Mouse (Mus musculus) left cerebral cortex, adult 9 months (tissue): ENCODE measurements around the gene Hivep3.

ENCODE experiments used
- DNase-seq, 2 experiments: peaks; one replicate each; pipeline ENCODE4 v3.0.0; 2022; ENCODE audit warnings: low spot score in 2 of 2

Hivep3 gene

DNA sequence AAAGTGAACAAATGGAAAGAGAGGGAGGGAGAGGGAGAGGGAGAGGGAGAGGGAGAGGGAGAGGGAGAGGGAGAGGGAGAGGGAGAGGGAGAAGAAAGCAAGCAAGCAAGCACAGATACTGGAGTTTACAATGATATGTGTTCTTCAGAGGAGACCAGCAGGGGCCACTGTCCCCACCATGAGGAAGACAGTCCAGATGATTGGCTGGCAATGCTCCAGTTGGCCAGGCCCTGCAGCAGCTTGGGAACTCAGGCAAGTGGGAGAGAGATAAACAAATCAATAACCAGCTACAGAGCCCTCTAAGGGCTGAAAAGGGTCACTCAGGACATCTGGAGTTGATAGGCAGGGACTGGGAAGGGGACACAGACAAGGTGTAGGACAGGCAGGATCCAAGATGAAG lies 169.7 kb downstream of the Hivep3 start:
- peak in 1 of 2 experiments; percentile 58 for DNase-seq

DNA sequence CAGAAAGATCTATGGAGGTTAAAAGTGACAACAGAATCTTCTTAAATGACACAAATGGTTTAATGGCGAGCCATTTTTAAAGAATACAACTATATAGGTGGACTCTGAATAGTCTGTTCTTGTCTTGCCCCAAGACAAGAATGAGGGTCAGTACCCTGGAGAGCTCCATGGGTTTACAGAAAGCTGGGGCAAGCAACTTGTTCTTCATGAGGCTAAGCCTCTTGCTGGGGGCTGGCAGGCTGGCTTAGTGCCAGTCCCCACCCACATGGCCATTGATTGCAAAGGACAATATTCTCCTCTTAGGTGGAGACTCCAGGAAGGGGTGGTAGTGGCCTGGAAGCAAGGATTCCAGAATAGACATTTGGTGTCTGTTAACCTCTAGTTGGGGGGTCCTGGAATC lies 170.2 kb downstream of the Hivep3 start:
- DNase-seq: no peak

DNA sequence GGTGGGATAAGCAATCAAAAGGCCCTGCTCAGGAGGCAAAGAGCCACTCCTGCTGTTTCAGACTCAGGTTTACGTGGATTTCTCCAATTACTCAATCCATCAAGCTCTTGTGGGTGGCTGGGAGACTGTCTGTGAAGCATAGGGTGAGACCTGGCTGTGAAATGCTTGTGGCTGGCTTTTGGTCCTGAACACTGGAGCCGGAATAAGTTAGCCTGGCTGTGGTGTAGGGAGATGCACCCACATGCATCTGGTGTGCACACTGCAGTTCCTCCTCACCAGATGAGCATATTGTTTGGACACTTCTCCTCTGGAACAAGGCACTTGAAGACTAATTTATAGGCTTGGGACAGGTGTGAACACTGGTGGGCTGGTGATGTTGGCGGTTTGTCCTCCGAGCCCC lies 170.7 kb downstream of the Hivep3 start:
- DNase-seq: peak in 1 of 2 experiments; percentile 66

DNA sequence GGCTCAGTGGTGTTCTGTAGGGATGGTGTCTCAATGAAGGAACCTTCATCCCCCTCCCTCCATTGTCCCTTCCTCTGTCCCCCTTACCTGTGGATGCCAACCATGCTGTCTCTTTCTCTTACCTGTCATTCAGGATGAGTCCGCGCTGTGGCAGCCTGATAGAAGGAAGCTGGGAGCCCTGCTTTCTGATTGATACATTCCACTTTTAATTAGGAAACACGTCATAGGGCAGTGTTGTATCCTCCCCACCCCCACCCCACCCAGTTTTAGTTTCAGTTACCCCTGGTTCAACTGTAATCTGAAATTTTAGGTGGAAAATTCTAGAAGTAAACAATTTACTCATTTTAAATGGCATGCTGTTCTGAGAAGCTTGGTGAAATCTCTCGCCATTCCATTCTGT lies 173.5 kb downstream of the Hivep3 start:
- DNase-seq: no peak

DNA sequence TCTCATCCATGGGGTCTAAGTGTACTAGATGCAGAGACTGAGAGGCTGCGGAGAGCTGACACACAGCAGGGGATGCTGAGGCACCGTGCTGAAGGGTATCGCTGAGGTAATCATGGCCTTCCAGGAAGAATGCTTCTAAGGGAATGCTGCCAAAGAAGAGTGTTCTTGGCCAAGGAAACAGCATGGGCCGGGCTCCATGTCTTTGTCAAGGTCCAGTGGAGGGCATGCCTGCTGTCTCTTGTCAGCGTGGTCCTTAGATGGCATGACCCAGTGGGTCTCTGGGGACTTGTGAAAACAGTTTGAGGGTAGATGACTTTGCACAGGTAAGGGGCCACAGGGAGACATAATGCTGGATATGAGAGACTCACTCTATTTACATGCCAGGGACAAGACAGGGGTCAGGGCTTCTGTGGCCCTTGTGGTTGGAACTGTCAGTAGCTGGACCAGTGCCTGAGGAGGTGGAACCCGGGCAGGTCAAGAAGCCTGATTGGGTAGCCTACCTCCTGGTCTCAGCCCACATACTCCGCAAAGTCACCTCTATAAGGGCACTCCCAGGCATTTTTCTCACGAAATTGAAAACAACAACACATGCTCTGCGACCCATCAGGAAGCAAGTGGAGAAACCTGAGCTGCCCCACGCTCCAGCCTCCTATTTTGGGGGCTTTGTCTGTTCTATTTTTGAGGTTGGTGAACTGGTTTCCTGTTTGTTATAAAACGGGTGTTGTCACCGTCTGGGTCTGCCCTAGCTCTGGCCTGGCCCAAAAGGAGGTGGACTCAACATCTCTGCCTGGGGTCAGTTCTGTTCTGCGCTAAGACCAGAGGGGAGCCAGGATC lies 177.7 kb downstream of the Hivep3 start:
- DNase-seq: peak in 1 of 2 experiments; percentile 41

DNA sequence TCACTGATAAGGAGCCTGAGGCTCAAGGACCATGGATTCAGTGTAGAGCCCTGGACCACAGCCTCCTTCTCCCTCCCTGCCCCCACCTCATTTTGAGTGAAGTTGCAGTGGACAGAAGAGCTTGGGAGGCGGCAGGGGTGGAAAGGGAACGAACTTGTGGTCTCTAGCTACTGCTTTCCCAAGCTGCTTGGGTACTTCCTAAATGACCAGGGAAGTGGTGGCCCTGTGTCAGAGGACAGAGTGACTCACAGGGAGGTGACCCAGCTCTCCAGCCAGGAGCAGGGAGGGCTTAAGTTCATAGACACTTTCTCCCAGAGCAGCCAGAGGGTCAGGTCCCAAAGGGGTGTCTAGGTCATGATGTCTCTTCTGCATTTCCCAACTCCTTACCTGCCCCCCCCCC lies 178.6 kb downstream of the Hivep3 start:
- DNase-seq: no peak

DNA sequence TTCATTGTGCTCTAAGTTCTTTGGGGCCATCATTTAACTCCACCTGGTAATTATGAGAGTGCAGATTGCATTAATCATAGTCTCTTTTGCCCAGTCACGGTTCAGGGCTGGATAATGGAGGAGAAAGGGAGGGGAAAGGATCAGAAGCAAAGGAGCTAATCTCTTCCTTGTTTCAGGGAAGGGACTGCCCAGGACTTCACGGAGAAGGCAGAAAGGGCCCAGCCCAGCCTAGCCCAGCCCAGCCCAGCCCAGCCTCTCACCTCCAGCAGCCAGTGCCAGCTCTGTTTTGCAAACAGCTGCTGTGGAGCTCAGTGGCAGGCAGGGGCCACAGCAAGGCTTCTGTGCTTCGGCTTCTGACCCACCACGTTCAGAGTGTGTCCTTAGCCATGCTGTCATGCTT lies 180.6 kb downstream of the Hivep3 start:
- DNase-seq: no peak

DNA sequence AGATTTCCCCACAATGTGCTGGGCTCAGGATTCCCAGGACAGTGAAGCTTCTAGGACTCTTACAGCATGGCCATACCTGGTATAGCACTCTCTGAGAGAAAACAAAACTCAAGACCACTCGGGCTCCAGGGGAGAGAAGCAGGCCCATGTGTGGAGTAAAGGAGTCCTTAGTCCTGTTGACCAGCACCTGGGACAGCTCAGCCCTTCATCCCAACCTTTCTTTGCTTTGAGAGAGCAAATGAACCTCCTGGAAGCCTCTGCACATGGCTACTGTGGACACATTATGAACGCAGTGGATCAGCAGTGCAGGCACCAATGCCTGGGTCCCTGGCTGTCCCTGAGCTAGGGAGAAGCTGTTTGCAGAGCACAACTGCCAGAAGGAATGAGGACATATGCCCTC lies 181.5 kb downstream of the Hivep3 start:
- DNase-seq: no peak

DNA sequence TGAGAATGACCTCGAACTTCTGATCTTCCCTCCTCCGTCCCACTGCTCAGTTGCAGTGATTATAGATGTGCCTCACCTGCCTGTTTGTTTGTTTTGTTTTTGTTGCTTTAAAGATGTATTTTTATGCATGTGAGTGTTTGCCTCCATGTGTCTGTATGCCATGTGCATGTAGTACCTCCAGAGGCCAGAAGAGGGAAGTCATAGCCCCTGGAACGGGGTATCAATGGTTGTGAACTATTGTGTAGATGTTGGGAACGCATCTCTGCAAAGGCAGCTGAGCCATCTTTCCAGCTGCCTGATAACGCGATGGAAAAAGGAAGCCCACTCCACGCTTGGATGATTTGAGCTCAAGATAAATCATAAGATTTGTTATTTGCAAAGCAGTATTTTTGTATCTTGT lies 183.9 kb downstream of the Hivep3 start:
- peak in 1 of 2 experiments; percentile 59 for DNase-seq

DNA sequence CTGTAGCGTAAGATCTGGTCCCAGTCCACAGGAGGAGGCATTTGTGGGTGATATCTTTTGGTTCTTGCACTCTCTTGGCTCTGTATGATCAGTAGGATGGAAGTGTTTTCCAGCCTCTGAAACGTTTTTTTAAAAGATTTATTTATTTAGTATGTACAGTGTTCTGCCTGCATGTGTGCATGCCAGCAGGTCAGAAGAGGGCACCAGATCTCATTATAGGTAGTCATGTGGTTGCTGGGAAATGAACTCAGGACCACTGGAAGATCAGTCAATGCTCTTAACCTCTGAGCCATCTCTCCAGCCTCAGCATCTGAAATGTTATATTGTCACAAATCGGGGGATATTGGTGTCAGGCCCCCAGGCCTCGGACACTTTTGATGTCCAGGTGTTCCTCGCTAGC lies 185.8 kb downstream of the Hivep3 start:
- no peak for DNase-seq

DNA sequence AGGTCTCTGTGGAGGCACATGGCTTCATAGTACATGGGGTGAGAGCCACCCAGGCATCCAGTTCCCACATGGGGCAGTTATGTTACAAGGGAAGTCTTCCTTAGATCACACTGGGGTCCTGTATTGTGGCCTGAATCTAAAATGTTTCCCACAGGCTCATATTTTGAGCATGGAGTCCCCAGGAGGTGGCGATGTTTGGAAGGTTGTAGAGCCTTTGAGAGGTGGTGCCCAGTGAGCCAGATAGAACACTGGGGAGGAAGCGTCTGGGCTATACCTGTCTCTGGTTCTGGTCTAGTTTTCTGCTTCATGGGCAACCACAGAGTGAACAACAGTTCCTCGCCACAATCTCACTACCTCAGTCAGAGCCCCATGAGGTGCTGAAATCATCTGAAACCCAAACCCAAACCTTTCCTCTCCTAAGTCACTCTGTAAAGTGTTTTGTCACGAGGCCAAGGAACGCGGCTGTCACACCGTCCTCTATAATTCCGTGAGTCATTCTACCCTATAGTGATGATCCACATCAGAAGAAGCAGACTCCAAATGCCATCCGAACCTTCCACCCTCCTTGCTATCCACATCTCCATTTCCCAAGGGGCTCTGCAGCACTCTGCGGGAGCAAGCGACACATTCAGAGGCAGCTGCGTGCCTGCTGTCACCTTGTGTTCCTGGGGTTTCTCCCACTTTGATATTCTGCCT lies 187.6 kb downstream of the Hivep3 start:
- DNase-seq: no peak

DNA sequence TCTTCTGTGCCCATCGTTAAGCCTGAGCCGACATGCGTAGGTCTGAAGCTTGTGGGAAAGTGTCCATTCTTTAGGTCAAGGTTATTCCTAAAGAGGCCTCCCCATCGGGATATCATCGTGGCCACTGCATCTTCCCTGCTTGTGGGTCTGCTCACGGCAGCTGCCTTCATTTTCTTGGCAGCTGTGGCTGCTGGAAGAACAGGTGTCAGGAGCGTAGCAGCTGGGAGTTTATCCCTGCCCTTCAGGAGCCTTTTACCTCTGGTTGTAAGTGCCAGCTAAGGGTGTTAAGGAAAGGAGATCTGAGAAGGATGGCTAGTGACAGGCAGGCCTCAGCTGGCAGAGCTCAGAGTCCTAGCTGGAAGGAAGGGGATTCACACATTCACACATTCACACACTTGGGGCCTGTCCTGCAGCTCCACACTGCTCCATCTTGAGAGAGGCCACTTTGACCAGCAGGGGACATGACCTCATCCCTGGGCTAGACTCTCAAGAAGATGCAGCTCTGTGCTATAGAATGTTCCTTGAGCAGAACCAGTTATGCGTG lies 188.2 kb downstream of the Hivep3 start:
- DNase-seq: no peak

DNA sequence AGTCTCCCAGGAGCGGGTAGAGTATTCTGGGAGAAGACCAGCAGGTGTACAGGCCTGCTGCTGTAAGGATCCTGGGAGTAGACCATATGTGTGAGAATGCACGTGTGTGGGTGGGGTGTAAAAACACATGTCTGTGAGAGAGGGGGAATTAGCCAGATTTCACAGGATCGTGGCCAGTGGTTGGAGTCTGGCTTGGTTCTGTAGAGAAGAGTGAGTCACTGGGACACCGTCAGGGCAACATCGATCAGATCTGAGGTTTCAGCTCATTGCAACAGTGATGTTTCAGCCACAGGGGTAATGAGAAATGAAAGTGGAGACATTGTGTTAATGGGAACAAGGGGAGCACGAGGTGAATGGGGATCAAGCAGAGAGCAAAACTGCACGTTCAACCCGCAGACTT lies 189.4 kb downstream of the Hivep3 start:
- DNase-seq: peak in 1 of 2 experiments; percentile 71

DNA sequence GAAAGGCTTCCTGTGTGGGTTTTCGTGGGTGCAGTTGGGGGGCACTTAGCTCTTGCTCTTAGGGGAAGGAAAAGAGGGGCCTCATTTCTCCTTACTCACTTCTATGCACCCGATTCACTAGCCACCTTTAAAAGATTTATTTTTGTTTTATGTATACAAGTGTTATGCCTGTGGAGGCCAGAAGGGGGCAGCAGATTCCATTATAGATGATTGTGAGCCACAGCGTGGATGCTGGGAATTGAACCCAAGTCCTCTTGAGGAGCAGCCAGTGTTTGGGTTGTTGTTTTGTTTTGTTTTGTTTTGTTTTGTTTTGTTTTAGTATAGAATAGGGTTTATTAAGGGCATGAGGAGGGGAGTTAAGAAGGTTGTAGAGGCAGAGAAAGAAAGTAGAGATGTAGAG lies 189.8 kb downstream of the Hivep3 start:
- no peak for DNase-seq

DNA sequence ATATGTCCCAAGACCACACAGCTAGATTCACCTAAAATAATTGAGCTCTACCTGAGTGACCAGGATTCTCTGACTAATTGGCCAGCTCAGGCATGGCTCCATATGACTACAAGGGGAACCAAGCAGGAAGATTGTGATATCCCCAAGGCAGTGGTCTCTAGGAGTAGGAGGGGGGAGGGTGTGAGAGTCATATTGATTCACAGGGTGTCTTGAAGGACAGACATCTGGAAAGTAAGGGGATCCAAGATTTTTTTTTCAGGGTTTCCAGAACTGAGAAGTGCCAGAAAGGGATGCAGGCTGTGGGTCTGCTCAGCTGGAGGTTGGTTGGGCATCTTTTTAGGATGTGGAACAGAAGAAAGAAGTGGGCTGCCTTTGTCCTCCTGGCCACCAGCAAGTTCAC lies 191.5 kb downstream of the Hivep3 start:
- DNase-seq: no peak

DNA sequence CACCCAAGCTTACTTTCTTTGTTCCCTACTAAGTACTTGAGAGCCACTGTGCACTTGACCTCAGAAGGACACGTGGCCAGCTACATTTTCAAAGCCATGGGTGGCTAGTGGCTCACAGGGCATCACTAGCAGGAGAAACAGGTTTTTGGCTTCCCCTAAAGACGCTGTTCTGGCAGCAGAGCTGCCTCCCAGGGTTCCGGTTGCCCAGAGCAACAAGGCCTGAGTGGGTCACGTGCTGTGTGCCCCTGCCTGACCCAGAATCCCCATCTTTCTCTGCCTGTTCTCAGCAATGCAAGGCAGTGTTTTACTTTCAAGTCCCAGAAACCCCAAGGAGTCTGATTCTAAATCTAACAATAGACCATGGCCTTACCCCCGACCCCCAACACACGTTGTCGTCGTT lies 198.3 kb downstream of the Hivep3 start:
- DNase-seq: no peak

DNA sequence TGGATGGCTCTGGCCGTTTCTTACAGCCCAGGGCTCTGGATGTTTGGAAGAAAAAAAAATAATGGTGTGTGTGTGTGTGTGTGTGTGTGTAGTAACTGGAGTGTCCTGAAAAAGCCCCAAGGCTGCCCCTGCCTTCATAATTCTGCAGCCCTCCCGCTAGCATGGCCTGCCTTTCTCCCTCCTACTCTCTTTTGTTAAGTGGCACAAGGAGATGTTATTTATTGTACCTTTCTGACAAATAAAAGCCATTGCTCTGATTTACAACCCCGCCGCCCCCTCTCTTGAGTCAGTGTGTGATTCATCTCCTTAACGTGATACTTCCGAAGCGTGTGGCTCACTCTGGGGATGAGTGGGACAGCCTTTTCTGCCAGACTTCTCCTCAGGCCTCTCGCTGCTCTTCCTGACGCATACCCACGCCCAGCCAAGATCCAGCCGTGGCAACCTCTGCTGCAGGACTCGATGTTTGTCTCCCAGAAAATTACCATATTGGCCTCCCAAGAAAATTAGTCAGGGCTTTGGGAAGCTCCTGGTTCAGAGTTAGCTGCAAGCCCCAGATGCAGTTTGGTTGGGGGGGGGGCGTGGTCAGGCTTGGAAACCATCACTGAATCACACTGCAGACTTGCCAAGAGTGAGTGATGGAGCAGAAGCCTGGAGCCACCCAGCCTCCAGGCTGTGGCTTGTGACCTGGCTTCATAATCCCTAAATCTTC lies 199.1 kb downstream of the Hivep3 start:
- DNase-seq: peak; percentile 68 to 79

DNA sequence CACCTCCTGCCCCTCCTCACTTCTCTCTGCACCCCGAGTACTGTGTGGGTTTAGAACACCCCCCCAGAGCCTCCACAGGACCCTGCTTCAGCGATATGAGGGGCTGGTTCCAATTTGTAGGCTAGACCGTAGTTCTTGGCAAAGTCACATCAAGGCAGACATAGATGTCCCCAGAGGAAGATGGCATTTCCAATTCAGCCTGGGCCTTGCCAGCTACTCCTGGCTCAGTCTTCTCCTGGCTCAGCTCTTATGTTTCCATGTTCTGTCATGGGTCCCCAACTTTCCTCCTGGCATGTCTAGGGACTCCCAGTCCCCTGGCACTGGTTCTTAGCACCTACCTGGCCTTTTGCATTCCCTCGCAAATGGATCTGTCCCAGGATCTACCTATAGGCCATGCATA lies 201.3 kb downstream of the Hivep3 start:
- DNase-seq: no peak

DNA sequence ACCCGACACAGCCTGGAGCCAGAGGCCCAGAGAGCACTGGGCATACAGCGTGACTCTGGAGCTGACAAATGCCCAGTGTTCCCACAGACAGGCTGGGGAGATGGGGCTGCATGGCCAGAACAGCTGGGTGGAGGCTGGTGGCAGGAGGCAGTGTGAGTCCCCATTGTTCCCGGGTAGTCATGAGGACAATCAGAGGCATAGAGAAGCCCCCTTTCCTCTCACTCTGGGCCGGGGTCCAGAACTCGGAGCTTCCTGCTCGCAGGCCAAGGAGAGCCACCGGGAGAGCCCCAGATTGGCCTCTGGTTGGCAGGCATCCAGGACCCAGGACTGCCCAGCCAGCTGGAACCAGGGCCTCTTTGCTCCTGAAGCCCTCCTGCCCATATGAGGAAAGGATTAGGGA lies 204.3 kb downstream of the Hivep3 start:
- DNase-seq: peak; percentile 79 to 83

DNA sequence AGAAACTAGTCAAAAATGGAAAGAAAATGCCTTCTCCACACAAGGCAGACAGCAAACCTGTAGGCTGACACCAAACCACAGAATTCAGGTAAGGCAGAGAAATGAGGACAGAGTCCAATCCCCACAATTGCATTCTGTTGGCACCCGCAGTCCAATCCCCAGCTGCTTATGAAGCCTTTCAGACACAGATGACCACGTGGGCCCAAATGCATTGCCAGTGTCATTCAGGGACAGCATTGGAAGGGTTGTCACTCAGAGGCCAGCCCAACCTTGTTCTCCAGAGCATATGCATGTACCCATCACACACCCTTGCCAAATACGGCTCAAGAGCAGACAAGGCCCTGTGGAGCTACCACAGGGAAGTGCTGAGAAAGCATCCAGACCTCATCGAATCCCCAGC lies 204.9 kb downstream of the Hivep3 start:
- DNase-seq: no peak

DNA sequence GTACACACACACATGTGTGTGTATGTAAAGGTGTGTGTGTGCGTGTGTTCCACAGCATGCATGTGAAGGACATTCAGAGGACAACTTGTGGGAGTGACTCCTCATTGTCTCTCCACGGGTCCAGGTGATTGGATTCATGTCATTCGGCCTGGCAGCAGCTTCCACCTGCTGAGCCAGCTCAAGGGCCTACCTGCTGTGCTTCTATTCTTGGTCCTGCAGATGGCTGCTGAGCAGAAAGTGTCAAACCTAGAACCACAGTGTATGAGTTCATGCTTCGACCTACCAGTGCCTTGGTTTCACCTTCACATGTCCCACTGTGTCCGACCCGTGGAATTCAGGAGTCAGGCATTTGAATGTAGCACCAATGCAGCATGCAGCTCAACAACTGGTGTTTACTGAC lies 206.2 kb downstream of the Hivep3 start:
- no peak for DNase-seq

DNA sequence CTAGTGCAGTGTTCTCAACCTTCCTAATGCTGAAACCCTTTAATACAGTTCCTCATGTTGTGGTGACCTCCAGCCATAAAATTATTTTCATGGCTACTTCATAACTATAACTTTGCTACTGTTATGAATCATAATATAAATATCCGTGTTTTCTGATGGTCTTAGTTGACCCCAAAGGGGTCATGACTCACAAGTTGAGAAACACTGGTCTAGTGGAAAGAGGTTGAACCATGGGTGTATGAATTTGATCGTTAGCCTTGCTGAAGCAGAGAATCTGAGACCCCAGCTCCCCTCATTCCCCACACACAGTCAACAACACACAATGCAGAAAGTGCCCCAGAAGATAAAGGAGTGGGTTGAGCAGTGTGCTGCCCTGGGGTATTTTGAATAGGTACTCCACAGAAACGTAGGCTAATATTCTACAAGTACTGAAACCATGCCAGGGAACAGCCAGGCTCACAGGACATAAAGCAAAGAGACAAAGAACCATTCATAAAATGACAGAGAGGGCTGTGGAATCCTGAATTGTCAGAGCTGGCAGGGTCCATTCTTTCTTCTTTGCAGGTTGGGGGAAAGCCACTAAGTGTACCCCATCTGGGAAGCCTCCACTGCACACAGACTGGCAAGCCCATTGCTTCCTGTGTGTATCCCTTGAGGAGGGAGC lies 212.8 kb downstream of the Hivep3 start:
- DNase-seq: no peak
